Mouse (Mus musculus) limb, embryonic 10.5 days (tissue): ENCODE data around the gene Dgkb. TPM values are rescaled to one million over a fixed set of nuclear protein-coding genes. Genes with fewer than 3 reads are reported as not detected.

Source experiments
- DNase-seq: peaks from one replicate; pipeline ENCODE4 v3.0.0-alpha.2; 2017; ENCODE audit warnings: low spot score
- H3K27ac ChIP-seq: fragments of 300-500 bp; sonication (generic); 2 replicates; pipeline ENCODE4 v1.5.1; 2016; ENCODE audit warnings: mild to moderate bottlenecking
- H3K27me3 ChIP-seq: fragments of 300-500 bp; sonication (generic); 2 replicates; pipeline ENCODE4 v1.6.1; 2016; ENCODE audit warnings: low read depth, mild to moderate bottlenecking; ENCODE audit not compliant: poor library complexity, severe bottlenecking
- H3K36me3 ChIP-seq: fragments of 300-500 bp; sonication (generic); 2 replicates; pipeline ENCODE4 v1.6.1; 2016; ENCODE audit warnings: mild to moderate bottlenecking, moderate library complexity
- H3K4me1 ChIP-seq: fragments of 300-500 bp; sonication (generic); 2 replicates; pipeline ENCODE4 v1.6.1; 2016
- H3K4me3 ChIP-seq: fragments of 300-500 bp; sonication (generic); 2 replicates; pipeline ENCODE4 v1.5.1; 2016; ENCODE audit warnings: mild to moderate bottlenecking, moderate library complexity
- H3K9me3 ChIP-seq: fragments of 300-500 bp; sonication (generic); replicated peaks from 2 replicates; pipeline ENCODE4 v1.6.1; 2016; ENCODE audit warnings: mild to moderate bottlenecking
- WGBS: fragments of 180-500 bp; shearing (Covaris S2); methylation state at CpG from one replicate; pipeline ENCODE4 v1.1.7; 2016; 5-methylcytosine and 5-hydroxymethylcytosine counted together
- polyA plus RNA-seq: library from polyadenylated mRNA; unstranded; fragments of >200 nt; fragmentation: Nextera tagmentation; extraction: Ambion mirVana; gene quantifications from 2 replicates; pipeline ENCODE4 v1.2.1, GENCODE M21; 2016

The Dgkb gene
- polyA plus RNA-seq, 1 experiment from 2014 or later: not detected

- WGBS: 85% methylated on average over 1 of the region's 1 CpGs
These were observed 510.3 kb downstream of the Dgkb start for GRCm38 (mm10) chr12:38327729-38328271.

GRCm38 (mm10) chr12:38328779-38329178 lies 511.3 kb downstream of the Dgkb start:
- no peak overlapping the region for H3K4me3 ChIP-seq
- no peak for DNase-seq
- no peaks in the 10 kb centered on the region for H3K9me3 ChIP-seq
- no peaks in the 10 kb centered on the region for H3K27me3 ChIP-seq
- no peaks in the 10 kb centered on the region for H3K36me3 ChIP-seq
- no peaks in the 10 kb centered on the region for H3K4me1 ChIP-seq
- no peak overlapping the region for H3K27ac ChIP-seq

More at GRCm38 (mm10) chr12:38327729-38328271, 510.3 kb downstream of the Dgkb start:
- H3K27me3 ChIP-seq: no peaks in the 10 kb centered on the region
- no peaks in the 10 kb centered on the region for H3K36me3 ChIP-seq
- no peak overlapping the region for H3K4me3 ChIP-seq
- no peaks in the 10 kb centered on the region for H3K9me3 ChIP-seq
- no peak overlapping the region for H3K27ac ChIP-seq
- DNase-seq: no peak
- H3K4me1 ChIP-seq: no peaks in the 10 kb centered on the region

DNA sequence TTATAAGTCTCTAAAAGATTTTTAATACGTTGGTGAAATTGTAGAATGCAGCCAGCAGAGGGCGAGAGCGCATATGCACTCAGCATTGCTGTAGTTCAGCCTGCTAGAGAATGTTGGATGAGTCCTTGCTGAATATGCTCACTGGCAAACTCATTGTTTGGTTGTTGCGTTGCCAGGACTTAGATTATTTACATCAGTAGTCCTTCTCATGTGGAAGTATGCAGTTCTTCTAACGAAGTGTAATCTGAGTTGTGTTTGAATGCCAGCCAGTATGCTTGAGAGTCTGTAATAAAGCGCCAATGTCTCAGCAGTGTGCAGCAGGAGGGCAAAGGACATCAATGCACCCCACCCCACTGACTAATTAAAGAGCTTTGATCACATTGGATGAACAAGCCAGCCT lies 525.1 kb downstream of the Dgkb start:
- H3K4me1 ChIP-seq: no peaks in the 10 kb centered on the region
- no peaks in the 10 kb centered on the region for H3K27me3 ChIP-seq
- no peaks in the 10 kb centered on the region for H3K9me3 ChIP-seq
- no peak overlapping the region for H3K27ac ChIP-seq
- no peaks in the 10 kb centered on the region for H3K36me3 ChIP-seq
- 16% methylated on average over 6 of the region's 6 CpGs for WGBS
- DNase-seq: peak; percentile 55
- no peak overlapping the region for H3K4me3 ChIP-seq

DNA sequence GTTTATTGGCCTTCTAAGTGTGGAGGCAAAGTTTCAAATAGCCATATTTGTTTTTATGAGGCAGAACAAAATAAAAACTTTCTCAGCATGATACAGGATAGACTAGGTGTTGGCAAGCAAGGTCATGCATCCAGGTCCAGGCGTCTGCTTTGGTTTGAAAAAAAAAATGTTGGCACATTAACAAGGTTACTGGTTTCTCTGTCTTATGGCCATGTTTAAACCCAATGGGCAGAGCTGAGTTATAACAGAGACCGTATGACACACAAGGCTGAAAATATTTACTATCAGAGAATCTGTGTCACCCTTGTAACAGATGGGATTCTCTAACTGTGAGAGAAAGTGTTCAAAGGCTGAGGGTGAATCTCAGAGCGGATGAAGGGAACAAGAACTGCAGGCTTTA lies 535.0 kb downstream of the Dgkb start:
- no peaks in the 10 kb centered on the region for H3K9me3 ChIP-seq
- no peak overlapping the region for H3K27ac ChIP-seq
- DNase-seq: no peak
- no peaks in the 10 kb centered on the region for H3K4me1 ChIP-seq
- H3K4me3 ChIP-seq: no peak overlapping the region
- no peaks in the 10 kb centered on the region for H3K36me3 ChIP-seq
- no peaks in the 10 kb centered on the region for H3K27me3 ChIP-seq
- 88% methylated on average over 3 of the region's 3 CpGs for WGBS

- no peak for DNase-seq
- Histone ChIP-seq H3K27ac (no peak overlapping the region), H3K4me3 (no peak overlapping the region), H3K9me3 (no peaks in the 10 kb centered on the region), H3K36me3 (no peaks in the 10 kb centered on the region), H3K27me3 (no peaks in the 10 kb centered on the region), H3K4me1 (no peaks in the 10 kb centered on the region)
- WGBS: 80% methylated on average over 1 of the region's 1 CpGs
These were observed 538.9 kb downstream of the Dgkb start for GRCm38 (mm10) chr12:38356386-38356785.

DNA sequence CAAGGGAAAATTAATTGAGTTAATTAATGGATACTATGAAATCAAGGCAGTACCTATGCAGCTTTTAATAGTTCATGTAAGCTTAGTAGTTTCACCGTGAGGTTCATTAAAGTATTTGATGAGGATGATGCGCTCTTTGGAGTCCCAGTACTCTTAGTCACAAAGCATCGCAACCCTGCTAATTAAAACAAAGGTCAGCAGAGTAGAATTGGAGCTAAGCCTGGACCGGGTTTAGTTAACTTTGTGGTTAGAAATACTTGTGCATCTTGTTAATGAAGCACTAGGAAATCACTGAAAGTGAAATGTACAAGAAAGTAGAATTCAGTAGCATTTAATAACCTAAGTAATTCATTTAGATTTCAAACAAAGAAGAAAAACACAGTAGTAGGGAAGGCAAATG lies 544.0 kb downstream of the Dgkb start:
- no peak overlapping the region for H3K27ac ChIP-seq
- no peaks in the 10 kb centered on the region for H3K27me3 ChIP-seq
- no peaks in the 10 kb centered on the region for H3K36me3 ChIP-seq
- no peaks in the 10 kb centered on the region for H3K9me3 ChIP-seq
- DNase-seq: no peak
- no peak overlapping the region for H3K4me3 ChIP-seq
- whole genome bisulfite sequencing: 92% methylated on average over 4 of the region's 4 CpGs
- H3K4me1 ChIP-seq: no peaks in the 10 kb centered on the region

DNA sequence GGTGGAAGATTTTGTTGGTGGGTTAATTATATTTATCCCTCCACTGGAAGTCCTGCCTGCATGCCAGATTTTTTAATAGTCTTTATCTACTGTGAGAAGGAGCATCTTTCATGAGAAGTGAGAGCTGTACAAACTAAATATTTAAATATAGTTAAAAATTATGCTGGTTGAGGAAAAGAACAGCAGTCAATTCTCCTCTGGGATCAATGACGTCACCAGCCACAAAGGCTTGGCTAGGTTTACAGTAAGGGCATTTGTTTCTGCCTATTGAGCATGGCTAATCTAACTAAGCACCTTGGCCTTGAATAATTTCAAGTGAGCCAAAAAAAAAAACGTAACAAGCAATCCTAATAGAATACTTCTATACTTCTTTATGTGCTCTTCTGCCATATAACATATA lies 554.1 kb downstream of the Dgkb start:
- Histone ChIP-seq H3K27me3 (no peaks in the 10 kb centered on the region), H3K36me3 (no peaks in the 10 kb centered on the region), H3K27ac (no peak overlapping the region), H3K9me3 (no peaks in the 10 kb centered on the region), H3K4me1 (no peaks in the 10 kb centered on the region), H3K4me3 (no peak overlapping the region)
- WGBS: 88% methylated on average over 2 of the region's 2 CpGs
- DNase-seq: no peak

DNA sequence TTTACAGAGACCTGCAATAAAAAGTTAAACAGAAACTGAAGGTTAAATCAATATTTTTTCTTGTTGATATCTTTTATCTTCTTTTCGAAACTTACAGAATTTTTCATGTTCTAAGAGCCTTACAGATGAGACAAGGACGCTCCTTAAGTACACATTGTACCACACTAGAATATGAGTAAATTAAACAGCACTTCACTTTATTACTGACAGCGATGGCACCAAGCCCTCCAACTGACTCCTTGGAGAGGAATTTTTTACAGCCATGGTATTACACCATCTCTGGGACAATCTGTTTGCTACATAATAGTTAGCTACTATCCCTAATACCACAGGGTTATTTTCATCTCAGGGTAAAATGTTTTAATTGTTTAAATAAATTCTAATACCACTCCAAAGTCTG lies 556.6 kb downstream of the Dgkb start:
- 86% methylated on average over 3 of the region's 3 CpGs for WGBS
- Histone ChIP-seq H3K27me3 (no peaks in the 10 kb centered on the region), H3K4me3 (no peak overlapping the region)

DNA sequence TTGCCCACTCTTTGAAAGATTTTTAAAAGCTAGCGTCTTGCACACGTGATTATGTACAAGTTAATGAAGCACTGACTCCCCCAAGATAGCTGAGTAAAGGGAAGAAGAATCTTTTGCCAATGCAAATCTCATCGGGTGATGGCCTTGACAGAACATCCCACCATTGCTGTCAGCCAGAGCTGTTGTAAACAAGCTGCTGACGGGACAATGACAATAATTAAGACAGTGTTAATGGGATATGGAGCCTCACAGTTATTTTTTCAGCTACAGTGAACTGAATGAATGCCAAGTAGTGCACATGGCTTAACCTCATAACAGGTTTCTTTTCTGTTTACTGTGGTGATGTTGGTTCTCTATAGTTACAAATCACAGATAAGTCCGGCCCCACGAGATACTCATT lies 568.4 kb downstream of the Dgkb start:
- WGBS: 89% methylated on average over 6 of the region's 6 CpGs
- Histone ChIP-seq H3K27me3 (no peaks in the 10 kb centered on the region), H3K4me3 (no peak overlapping the region), H3K27ac (no peak overlapping the region), H3K4me1 (no peaks in the 10 kb centered on the region), H3K36me3 (no peaks in the 10 kb centered on the region), H3K9me3 (no peaks in the 10 kb centered on the region)
- DNase-seq: no peak

More for the DNA sequence above, 556.6 kb downstream of the Dgkb start:
- no peaks in the 10 kb centered on the region for H3K36me3 ChIP-seq
- no peak overlapping the region for H3K27ac ChIP-seq
- no peaks in the 10 kb centered on the region for H3K9me3 ChIP-seq
- DNase-seq: no peak
- H3K4me1 ChIP-seq: no peaks in the 10 kb centered on the region

DNA sequence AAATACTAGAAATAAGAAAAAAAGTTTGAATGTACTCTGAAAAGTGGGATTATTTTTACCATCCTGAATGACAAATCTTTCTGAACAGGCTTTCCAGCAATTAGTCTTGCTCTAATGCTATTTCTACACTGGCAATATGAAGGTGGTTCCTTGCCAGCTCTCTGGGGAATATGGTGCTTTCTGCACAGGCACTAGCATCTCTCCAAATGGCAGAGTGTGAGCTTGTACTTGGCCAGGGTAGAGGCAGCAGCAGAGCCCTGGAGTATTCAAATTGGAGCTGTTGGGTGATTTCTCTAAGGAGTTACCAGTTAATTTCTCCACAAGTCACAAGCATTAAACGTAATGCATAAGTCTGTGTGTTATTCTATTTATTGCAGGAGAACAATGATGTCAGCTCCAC lies 569.5 kb downstream of the Dgkb start:
- Histone ChIP-seq H3K9me3 (no peaks in the 10 kb centered on the region), H3K36me3 (no peaks in the 10 kb centered on the region), H3K4me3 (no peak overlapping the region), H3K27ac (no peak overlapping the region), H3K27me3 (no peaks in the 10 kb centered on the region), H3K4me1 (no peaks in the 10 kb centered on the region)
- WGBS: 95% methylated on average over 1 of the region's 1 CpGs
- no peak for DNase-seq

DNA sequence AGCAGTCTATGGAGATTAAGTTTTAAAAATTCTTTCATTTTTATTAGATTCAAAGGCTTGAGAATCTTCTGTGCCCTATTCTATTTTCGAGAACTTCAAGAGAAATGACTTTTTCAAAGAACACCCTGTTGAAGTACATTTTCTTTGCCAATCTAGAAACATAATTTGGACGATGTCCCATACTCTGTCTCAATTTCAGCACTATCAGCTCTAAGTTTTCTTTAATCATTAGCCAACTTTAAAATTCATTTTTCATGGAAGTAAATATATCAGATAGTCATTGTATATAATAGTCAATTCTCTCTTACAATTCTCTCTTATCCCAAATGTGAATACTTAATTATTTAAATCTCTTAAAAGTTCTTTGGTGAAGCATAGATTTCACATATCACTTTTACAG lies 570.1 kb downstream of the Dgkb start:
- no peak for DNase-seq
- 89% methylated on average over 2 of the region's 2 CpGs for WGBS
- Histone ChIP-seq H3K4me3 (no peak overlapping the region), H3K36me3 (no peaks in the 10 kb centered on the region), H3K27me3 (no peaks in the 10 kb centered on the region), H3K4me1 (no peaks in the 10 kb centered on the region), H3K27ac (no peak overlapping the region), H3K9me3 (no peaks in the 10 kb centered on the region)

DNA sequence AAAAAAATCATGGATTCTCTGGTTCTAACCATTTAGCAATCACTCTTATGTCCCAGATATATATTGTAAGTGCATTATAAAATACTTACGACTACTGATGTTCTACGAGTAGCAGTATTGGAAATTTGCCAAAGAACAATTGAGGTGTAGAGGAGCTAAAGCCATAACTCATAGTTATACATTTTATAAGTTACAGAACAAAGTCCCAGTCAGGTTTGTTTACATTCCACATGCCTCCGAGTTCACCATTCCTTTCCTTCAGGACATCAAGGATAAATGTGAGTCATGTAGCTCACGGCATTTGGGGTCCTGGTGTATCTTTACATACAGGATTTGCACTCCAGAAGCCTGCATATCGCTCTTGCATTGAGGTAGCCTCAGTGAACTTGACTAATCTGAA lies 570.7 kb downstream of the Dgkb start:
- Histone ChIP-seq H3K36me3 (no peaks in the 10 kb centered on the region), H3K27ac (no peak overlapping the region), H3K9me3 (no peaks in the 10 kb centered on the region), H3K4me1 (no peaks in the 10 kb centered on the region), H3K4me3 (no peak overlapping the region), H3K27me3 (no peaks in the 10 kb centered on the region)
- no peak for DNase-seq
- WGBS: 86% methylated on average over 5 of the region's 5 CpGs

DNA sequence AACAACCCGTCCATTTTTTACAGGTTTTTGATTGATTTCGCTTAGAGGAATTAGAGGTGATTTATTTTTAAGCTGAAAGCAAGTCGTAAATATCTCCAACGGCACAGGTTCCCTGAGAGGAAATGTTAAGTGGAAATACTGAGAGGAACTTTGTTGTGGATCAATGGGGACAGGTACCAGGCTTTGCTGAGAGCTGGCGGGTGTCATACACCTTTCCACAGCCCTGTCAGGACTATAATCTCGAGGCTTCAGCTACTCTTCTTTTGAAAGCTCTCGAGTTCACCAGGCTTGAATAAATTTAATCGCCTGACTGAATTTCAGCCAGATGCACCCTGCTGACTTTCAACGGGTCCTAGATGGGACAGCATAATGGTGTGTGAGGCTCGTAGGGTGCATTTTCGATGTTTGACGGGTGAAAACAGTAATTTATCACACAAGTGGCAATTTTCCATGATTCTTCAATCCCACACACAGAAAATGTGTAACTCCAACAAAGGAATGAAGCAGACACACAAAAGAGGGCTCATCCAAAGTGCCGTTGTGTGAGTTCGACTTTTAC lies 580.3 kb downstream of the Dgkb start:
- Histone ChIP-seq H3K9me3 (no peaks in the 10 kb centered on the region), H3K27ac (no peak overlapping the region), H3K36me3 (no peaks in the 10 kb centered on the region), H3K4me3 (no peak overlapping the region), H3K27me3 (no peaks in the 10 kb centered on the region), H3K4me1 (no peaks in the 10 kb centered on the region)
- no peak for DNase-seq
- 71% methylated on average over 14 of the region's 14 CpGs for WGBS

DNA sequence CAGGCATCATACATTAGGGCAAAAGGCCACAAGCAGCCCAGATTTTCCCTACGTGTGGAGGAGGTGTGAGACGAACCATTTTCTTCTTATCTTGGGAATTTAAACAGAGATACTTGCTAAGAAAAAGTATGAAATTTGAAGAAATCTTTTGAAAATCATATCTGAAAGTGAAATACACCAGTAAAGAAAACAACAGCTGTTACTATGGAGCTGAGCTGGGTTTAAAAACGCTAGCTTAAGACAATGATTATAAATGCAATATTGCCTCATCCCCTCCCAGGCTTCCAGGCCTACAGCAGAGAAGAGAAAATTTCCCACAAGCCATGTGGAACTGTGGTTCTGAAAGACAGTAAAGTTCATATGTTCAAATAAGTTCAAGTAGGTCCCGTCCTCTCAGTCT lies 582.6 kb downstream of the Dgkb start:
- 84% methylated on average over 4 of the region's 4 CpGs for WGBS
- Histone ChIP-seq H3K9me3 (no peaks in the 10 kb centered on the region), H3K4me1 (no peaks in the 10 kb centered on the region), H3K36me3 (no peaks in the 10 kb centered on the region), H3K27me3 (no peaks in the 10 kb centered on the region), H3K27ac (no peak overlapping the region), H3K4me3 (no peak overlapping the region)
- DNase-seq: no peak
